ENCODE assay signal across 8 mouse cellular contexts in the genomic region with DNA sequence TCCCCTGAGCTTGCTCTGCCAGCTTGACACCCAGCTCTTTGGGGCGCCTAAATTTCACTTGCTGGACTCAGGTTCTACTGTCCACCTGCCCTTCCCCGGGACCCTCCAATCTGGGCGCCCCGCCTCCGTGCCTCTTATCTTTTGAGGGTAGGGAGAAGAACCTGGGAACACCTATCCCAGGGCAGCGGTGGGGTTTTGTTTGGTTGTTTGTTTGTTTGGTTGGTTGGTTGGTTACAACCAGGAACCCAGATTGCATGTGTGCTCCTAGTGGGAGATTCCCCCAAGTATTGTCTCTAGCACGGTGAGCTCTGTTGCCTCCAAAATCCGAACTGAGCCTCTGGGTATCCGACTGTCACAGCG. TPM values are rescaled to one million over a fixed set of nuclear protein-coding genes. Genes with fewer than 3 reads are reported as not detected.
DNase-seq lines count a peak whose midpoint lies in the region; ATAC-seq and TF ChIP-seq lines count a peak whose summit lies in the region.

No protein-coding gene starts in this region.

- no peak overlapping the region for H3K27ac ChIP-seq in heart, embryonic 13.5 days (replicated peaks)
- no peak overlapping the region for H3K27ac ChIP-seq in bone marrow macrophage, adult 2 months (ENCODE audit: insufficient read depth, low read depth, low read length)
- 0 out of 2 replicates have a peak overlapping the region, but pooled peaks have one; percentile 42 for H3K27ac ChIP-seq in hindbrain, embryonic 15.5 days (replicated peaks)
- no peak overlapping the region for H3K27ac ChIP-seq in midbrain, embryonic 12.5 days (replicated peaks)

- WGBS in heart, embryonic 13.5 days = under 1% methylated on average over 10 of the region's 10 CpGs
- 1% methylated on average over 10 of the region's 10 CpGs for WGBS in hindbrain, embryonic 15.5 days
- 1% methylated on average over 10 of the region's 10 CpGs for WGBS in midbrain, embryonic 12.5 days

- H3K4me1 ChIP-seq in heart, embryonic 13.5 days = peaks cover 14% of the 10 kb centered on the region
- H3K4me1 ChIP-seq in bone marrow macrophage, adult 2 months (ENCODE audit: control insufficient read depth, insufficient read depth, low read length) = no peaks in the 10 kb centered on the region; the same call in 1 of the 2 replicates
- peaks cover 16% of the 10 kb centered on the region for H3K4me1 ChIP-seq in hindbrain, embryonic 15.5 days (replicated peaks)
- peaks cover 14% of the 10 kb centered on the region for H3K4me1 ChIP-seq in midbrain, embryonic 12.5 days

- peak overlapping the region; percentile 95 for H3K4me2 ChIP-seq in heart, embryonic 13.5 days
- H3K4me2 ChIP-seq in hindbrain, embryonic 15.5 days = peak overlapping the region; percentile 76
- H3K4me2 ChIP-seq in midbrain, embryonic 12.5 days (replicated peaks) = peak overlapping the region; percentile 80

- H3K36me3 ChIP-seq in heart, embryonic 13.5 days = no peaks in the 10 kb centered on the region
- H3K36me3 ChIP-seq in hindbrain, embryonic 15.5 days = no peaks in the 10 kb centered on the region
- H3K36me3 ChIP-seq in midbrain, embryonic 12.5 days = no peaks in the 10 kb centered on the region

- peaks cover 86% of the 10 kb centered on the region for H3K27me3 ChIP-seq in heart, embryonic 13.5 days (replicated peaks)
- H3K27me3 ChIP-seq in hindbrain, embryonic 15.5 days = peaks cover 24% of the 10 kb centered on the region
- H3K27me3 ChIP-seq in midbrain, embryonic 12.5 days = peaks cover 57% of the 10 kb centered on the region

- no peak for DNase-seq in heart, postnatal 36 days
- DNase-seq in c-Kit-positive CD71-positive TER-119-positive erythroid progenitor cells, embryonic 14.5 days (ENCODE audit: low spot score) = no peak
- no peak for DNase-seq in urinary bladder, postnatal 36 days (ENCODE audit: low spot score in 2 of 2)
- no peak for DNase-seq in adrenal gland, adult 18-20 months (ENCODE audit: low spot score in 2 of 2)

- H3K9me3 ChIP-seq in heart, embryonic 13.5 days = no peaks in the 10 kb centered on the region
- H3K9me3 ChIP-seq in hindbrain, embryonic 15.5 days = no peaks in the 10 kb centered on the region
- no peaks in the 10 kb centered on the region for H3K9me3 ChIP-seq in midbrain, embryonic 12.5 days

- TF ChIP-seq POLR2A in bone marrow macrophage, adult 2 months (IDR thresholded peaks at IDR 0.05; ENCODE audit: borderline replicate concordance, low read depth, low read length) = no peak

- peak overlapping the region; percentile 73 for H3K9ac ChIP-seq in heart, embryonic 13.5 days
- H3K9ac ChIP-seq in hindbrain, embryonic 15.5 days = peak overlapping the region; percentile 24
- peak overlapping the region; percentile 45; the same call in 1 of the 2 replicates for H3K9ac ChIP-seq in midbrain, embryonic 12.5 days (replicated peaks)

- TF ChIP-seq CTCF in bone marrow macrophage, adult 2 months (IDR thresholded peaks at IDR 0.05; ENCODE audit: low read depth, low read length) = no peak

- H3K4me3 ChIP-seq in heart, embryonic 13.5 days = peak overlapping the region; percentile 61
- H3K4me3 ChIP-seq in bone marrow macrophage, adult 2 months (ENCODE audit: insufficient read depth, low read length) = peak overlapping the region; percentile 69
- peak overlapping the region; percentile 41 for H3K4me3 ChIP-seq in hindbrain, embryonic 15.5 days
- peak overlapping the region; percentile 43 for H3K4me3 ChIP-seq in midbrain, embryonic 12.5 days

- intact Hi-C loops in heart, postnatal 36 days (cut with DNase I) = no loop called here

- ATAC-seq in heart, embryonic 13.5 days (ENCODE audit: extremely low read depth, insufficient number of reproducible peaks, low FRiP score, low TSS enrichment) = no peak
- no peak for ATAC-seq in hindbrain, embryonic 15.5 days (ENCODE audit: low FRiP score, low read depth)
- no peak for ATAC-seq in midbrain, embryonic 12.5 days (ENCODE audit: low FRiP score, low read depth)

RNA-seq across cellular contexts. Expression of a gene that starts 0.3 kb away (rescaled TPM):
- 2.3 and 4.2 TPM in 2 replicates for polyA plus RNA-seq in heart, embryonic 13.5 days (2015; fragmentation: Nextera tagmentation; extraction: Ambion mirVana)
- under 1 TPM in 1 of 2 experiments, not detected in 1; 0.97 TPM for total RNA-seq in heart, postnatal 36 days (2021)
- polyA plus RNA-seq in bone marrow macrophage, adult 2 months (2012; ENCODE audit: insufficient read depth, insufficient read length, missing spikeins) = 40.9 and 42.7 TPM in 2 replicates
- polyA plus RNA-seq in hindbrain, embryonic 15.5 days (2015; fragmentation: Nextera tagmentation; extraction: Ambion mirVana) = 169 and 174 TPM in 2 replicates
- 14.6 and 19.5 TPM in 2 replicates for polyA plus RNA-seq in midbrain, embryonic 12.5 days (2016; fragmentation: Nextera tagmentation; extraction: Ambion mirVana)
- 100 to 1,000 TPM; 696 to 747 TPM for total RNA-seq in adrenal gland, adult 18-20 months (2021)
